Mouse (Mus musculus): ENCODE data around the gene Thap12. TPM values are rescaled to one million over a fixed set of nuclear protein-coding genes. Genes with fewer than 3 reads are reported as not detected.

Gene Thap12
- polyA plus RNA-seq, 1 experiment: 38.9 TPM

- TF ChIP-seq CTCF (IDR thresholded peaks at IDR 0.05; ENCODE audit: extremely low read depth, insufficient read depth, low read length) (no peak), POLR2A (IDR thresholded peaks at IDR 0.05; ENCODE audit: extremely low read depth, insufficient read depth, low read length) (no peak)
- no peak overlapping the region for H3K4me3 ChIP-seq (ENCODE audit: insufficient read depth, low read length)
- no peak overlapping the region for H3K27ac ChIP-seq (ENCODE audit: insufficient read depth, low read length)
- no peaks in the 10 kb centered on the region; the same call in 1 of the 2 replicates for H3K4me1 ChIP-seq (ENCODE audit: control insufficient read depth, insufficient read depth, low read length)
These were observed 14.5 kb downstream of the Thap12 start for GRCm38 (mm10) chr7:98717438-98717837.

- Histone ChIP-seq H3K4me1 (ENCODE audit: control insufficient read depth, insufficient read depth, low read length) (no peaks in the 10 kb centered on the region), H3K27ac (ENCODE audit: insufficient read depth, low read length) (no peak overlapping the region), H3K4me3 (ENCODE audit: insufficient read depth, low read length) (no peak overlapping the region)
- TF ChIP-seq CTCF (IDR thresholded peaks at IDR 0.05; ENCODE audit: extremely low read depth, insufficient read depth, low read length) (no peak), POLR2A (IDR thresholded peaks at IDR 0.05; ENCODE audit: extremely low read depth, insufficient read depth, low read length) (no peak)
These were observed 16.9 kb downstream of the Thap12 start for GRCm38 (mm10) chr7:98719761-98720160.

- no peak for TF ChIP-seq POLR2A (IDR thresholded peaks at IDR 0.05; ENCODE audit: extremely low read depth, insufficient read depth, low read length)
- TF ChIP-seq CTCF (IDR thresholded peaks at IDR 0.05; ENCODE audit: extremely low read depth, insufficient read depth, low read length): no peak
These were observed 17.8 kb downstream of the Thap12 start for GRCm38 (mm10) chr7:98720731-98721130.

GRCm38 (mm10) chr7:98721172-98721571, 18.3 kb downstream of the Thap12 start:
- Histone ChIP-seq H3K4me1 (ENCODE audit: control insufficient read depth, insufficient read depth, low read length) (no peaks in the 10 kb centered on the region), H3K4me3 (ENCODE audit: insufficient read depth, low read length) (no peak overlapping the region), H3K27ac (ENCODE audit: insufficient read depth, low read length) (no peak overlapping the region)
- TF ChIP-seq POLR2A (IDR thresholded peaks at IDR 0.05; ENCODE audit: extremely low read depth, insufficient read depth, low read length) (no peak), CTCF (IDR thresholded peaks at IDR 0.05; ENCODE audit: extremely low read depth, insufficient read depth, low read length) (no peak)

More at GRCm38 (mm10) chr7:98720731-98721130, 17.8 kb downstream of the Thap12 start:
- Histone ChIP-seq H3K4me1 (ENCODE audit: control insufficient read depth, insufficient read depth, low read length) (no peaks in the 10 kb centered on the region), H3K27ac (ENCODE audit: insufficient read depth, low read length) (no peak overlapping the region), H3K4me3 (ENCODE audit: insufficient read depth, low read length) (no peak overlapping the region)

GRCm38 (mm10) chr7:98721623-98722022, 18.7 kb downstream of the Thap12 start:
- Histone ChIP-seq H3K27ac (ENCODE audit: insufficient read depth, low read length) (no peak overlapping the region), H3K4me1 (ENCODE audit: control insufficient read depth, insufficient read depth, low read length) (no peaks in the 10 kb centered on the region), H3K4me3 (ENCODE audit: insufficient read depth, low read length) (no peak overlapping the region)
- no peak for TF ChIP-seq POLR2A (IDR thresholded peaks at IDR 0.05; ENCODE audit: extremely low read depth, insufficient read depth, low read length)
- no peak for TF ChIP-seq CTCF (IDR thresholded peaks at IDR 0.05; ENCODE audit: extremely low read depth, insufficient read depth, low read length)

GRCm38 (mm10) chr7:98725686-98726195, 22.8 kb downstream of the Thap12 start:
- Histone ChIP-seq H3K4me3 (ENCODE audit: insufficient read depth, low read length) (no peak overlapping the region), H3K4me1 (ENCODE audit: control insufficient read depth, insufficient read depth, low read length) (peaks cover 1% of the 10 kb centered on the region; the same call in 1 of the 2 replicates), H3K27ac (ENCODE audit: insufficient read depth, low read length) (no peak overlapping the region)
- TF ChIP-seq POLR2A (IDR thresholded peaks at IDR 0.05; ENCODE audit: extremely low read depth, insufficient read depth, low read length) (no peak), CTCF (IDR thresholded peaks at IDR 0.05; ENCODE audit: extremely low read depth, insufficient read depth, low read length) (no peak)

GRCm38 (mm10) chr7:98727986-98728385, 25.1 kb downstream of the Thap12 start:
- H3K4me1 ChIP-seq (ENCODE audit: control insufficient read depth, insufficient read depth, low read length): peaks cover 1% of the 10 kb centered on the region; the same call in 1 of the 2 replicates
- no peak overlapping the region for H3K27ac ChIP-seq (ENCODE audit: insufficient read depth, low read length)
- TF ChIP-seq CTCF (IDR thresholded peaks at IDR 0.05; ENCODE audit: extremely low read depth, insufficient read depth, low read length) (no peak), POLR2A (IDR thresholded peaks at IDR 0.05; ENCODE audit: extremely low read depth, insufficient read depth, low read length) (no peak)

GRCm38 (mm10) chr7:98728499-98728898, 25.6 kb downstream of the Thap12 start:
- no peak for TF ChIP-seq POLR2A (IDR thresholded peaks at IDR 0.05; ENCODE audit: extremely low read depth, insufficient read depth, low read length)
- Histone ChIP-seq H3K4me3 (ENCODE audit: insufficient read depth, low read length) (no peak overlapping the region), H3K27ac (ENCODE audit: insufficient read depth, low read length) (no peak overlapping the region), H3K4me1 (ENCODE audit: control insufficient read depth, insufficient read depth, low read length) (peaks cover 1% of the 10 kb centered on the region; the same call in 1 of the 2 replicates)

More at GRCm38 (mm10) chr7:98727986-98728385, 25.1 kb downstream of the Thap12 start:
- no peak overlapping the region for H3K4me3 ChIP-seq (ENCODE audit: insufficient read depth, low read length)

- H3K27ac ChIP-seq (ENCODE audit: insufficient read depth, low read length): no peak overlapping the region
- peak overlapping the region; percentile 14 for H3K4me3 ChIP-seq (ENCODE audit: insufficient read depth, low read length)
These were observed 26.9 kb downstream of the Thap12 start for GRCm38 (mm10) chr7:98729661-98730271.

GRCm38 (mm10) chr7:98733958-98734357, 31.1 kb downstream of the Thap12 start:
- Histone ChIP-seq H3K4me3 (ENCODE audit: insufficient read depth, low read length) (no peak overlapping the region), H3K27ac (ENCODE audit: insufficient read depth, low read length) (no peak overlapping the region), H3K4me1 (ENCODE audit: control insufficient read depth, insufficient read depth, low read length) (peaks cover 1% of the 10 kb centered on the region; the same call in 1 of the 2 replicates)
- TF ChIP-seq POLR2A (IDR thresholded peaks at IDR 0.05; ENCODE audit: extremely low read depth, insufficient read depth, low read length) (no peak), CTCF (IDR thresholded peaks at IDR 0.05; ENCODE audit: extremely low read depth, insufficient read depth, low read length) (no peak)

More at GRCm38 (mm10) chr7:98729661-98730271, 26.9 kb downstream of the Thap12 start:
- TF ChIP-seq CTCF (IDR thresholded peaks at IDR 0.05; ENCODE audit: extremely low read depth, insufficient read depth, low read length): no peak
- H3K4me1 ChIP-seq (ENCODE audit: control insufficient read depth, insufficient read depth, low read length): peaks cover 1% of the 10 kb centered on the region; the same call in 1 of the 2 replicates

Data from cortical plate, adult 2 months (tissue).